Comparison of ENCODE assay signal across 24 mouse cellular contexts in the genomic region with DNA sequence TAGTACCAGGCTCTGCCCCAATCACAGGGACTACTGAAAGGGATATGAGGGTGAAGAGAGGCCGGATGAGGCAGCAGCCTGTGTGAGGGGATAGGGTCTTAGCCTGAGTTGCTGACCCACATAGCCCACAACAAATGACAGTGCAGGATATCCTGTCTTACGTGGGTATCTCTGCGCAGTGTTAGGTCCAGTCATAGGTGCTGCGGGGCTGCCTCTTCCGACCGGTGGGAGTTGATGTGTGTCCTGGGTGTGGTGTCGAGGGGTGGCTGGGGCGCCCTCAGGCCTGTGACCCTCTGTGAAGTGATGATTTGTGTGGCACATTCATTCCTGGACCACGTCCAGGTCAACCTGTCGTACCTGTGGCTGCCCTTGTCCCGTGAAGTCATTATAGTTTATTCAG.
"Had no signal": no experiment of that assay in that cellular context is flagged by ENCODE, and none has a peak within 500 bp of the region (broad histone marks: within the 10 kb centered on the region; RNA-seq: fewer than 3 reads in every experiment).

No protein-coding gene starts in this region.

- ATAC-seq: intestine, embryonic 15.5 days had no signal

- H3K27ac ChIP-seq: intestine, embryonic 15.5 days; kidney, embryonic 15.5 days; limb, embryonic 13.5 days; lung, embryonic 15.5 days; midbrain, embryonic 10.5 days; neural tube, embryonic 12.5 days; neural tube, embryonic 15.5 days; stomach, embryonic 15.5 days had no signal

- H3K36me3 ChIP-seq: intestine, embryonic 15.5 days had no signal

- DNase-seq: kidney, adult 11 months; kidney, adult 8-10 months; kidney, postnatal 10 days; kidney, postnatal 36 days; layer of hippocampus, postnatal 36 days; left cerebral cortex, postnatal 4 days; lung, adult 18-20 months; lung, postnatal 10 days; lung, postnatal 36 days; midbrain, embryonic 14.5 days; retina, postnatal 1 day; right cerebral cortex, postnatal 25 days; spleen, adult 18-20 months; thymus, adult 18-20 months; thymus, postnatal 36 days had no signal

- H3K9me3 ChIP-seq: intestine, embryonic 15.5 days; kidney, embryonic 15.5 days; limb, embryonic 13.5 days; lung, embryonic 15.5 days; megakaryocyte, embryonic 14.5 days; midbrain, embryonic 10.5 days; neural tube, embryonic 12.5 days; neural tube, embryonic 15.5 days; stomach, embryonic 15.5 days had no signal

- H3K27me3 ChIP-seq: intestine, embryonic 15.5 days; kidney, embryonic 15.5 days; limb, embryonic 13.5 days; lung, embryonic 15.5 days; megakaryocyte, embryonic 14.5 days; neural tube, embryonic 12.5 days; neural tube, embryonic 15.5 days; stomach, embryonic 15.5 days had no signal

- H3K4me2 ChIP-seq: intestine, embryonic 15.5 days; kidney, embryonic 15.5 days; limb, embryonic 13.5 days; lung, embryonic 15.5 days; neural tube, embryonic 12.5 days; neural tube, embryonic 15.5 days; stomach, embryonic 15.5 days had no signal

- H3K4me1 ChIP-seq: intestine, embryonic 15.5 days; kidney, embryonic 15.5 days; limb, embryonic 13.5 days; lung, embryonic 15.5 days; neural tube, embryonic 12.5 days; neural tube, embryonic 15.5 days; stomach, embryonic 15.5 days had no signal

- H3K9ac ChIP-seq: intestine, embryonic 15.5 days; kidney, embryonic 15.5 days; limb, embryonic 13.5 days; lung, embryonic 15.5 days; neural tube, embryonic 12.5 days; neural tube, embryonic 15.5 days; stomach, embryonic 15.5 days had no signal

- H3K4me3 ChIP-seq: intestine, embryonic 15.5 days; kidney, embryonic 15.5 days; limb, embryonic 13.5 days; lung, embryonic 15.5 days; megakaryocyte, embryonic 14.5 days; midbrain, embryonic 10.5 days; neural tube, embryonic 12.5 days; neural tube, embryonic 15.5 days; stomach, embryonic 15.5 days had no signal
